Mouse (Mus musculus) E14TG2a.4 (cell line): ENCODE measurements at regions not wholly inside any gene's neighbourhood (a gene's known extent, or its start where the extent isn't known, plus 50 kb on each side); places are given as distances from the start of the nearest gene placed in this dataset.
"Not testable (repeated sequence)": the region's sequence is repeated elsewhere in the genome, so short reads cannot be mapped to it uniquely, and the experiment has no call there.

ENCODE experiments used
- CTCF ChIP-seq: conservative IDR thresholded peaks from 2 replicates; pipeline ENCODE4 v1.5.1; 2014; ENCODE audit warnings: low read length
- NANOG ChIP-seq: IDR thresholded peaks from 2 replicates; pipeline ENCODE4 v1.6.1; 2014; ENCODE audit warnings: borderline replicate concordance, low read length, mixed read lengths

GRCm38 (mm10) chr9:9311040-9311583, 72.2 kb upstream of the Arhgap42 start:
- not testable (repeated sequence) for TF ChIP-seq CTCF, NANOG
